Mouse (Mus musculus) G1E (cell line): ENCODE results near the gene Igsf11. TPM values are rescaled to one million over a fixed set of nuclear protein-coding genes. Genes with fewer than 3 reads are reported as not detected.

Experiments
- ATAC-seq: 2 replicates; pipeline ENCODE4 v1.8.0; 2016; ENCODE audit warnings: mild to moderate bottlenecking; ENCODE audit not compliant: insufficient number of reproducible peaks, poor library complexity, low FRiP score, severe bottlenecking; ENCODE audit errors: extremely low read depth
- DNase-seq: peaks from one replicate; pipeline ENCODE4 v3.0.0; 2012; ENCODE audit warnings: low spot score
- H3K27me3 ChIP-seq: 2 replicates; pipeline ENCODE4 v1.6.1; 2012; ENCODE audit warnings: mild to moderate bottlenecking, low read length, inconsistent platforms; ENCODE audit not compliant: insufficient read depth
- H3K36me3 ChIP-seq: replicated peaks from 2 replicates; pipeline ENCODE3; 2012; ENCODE audit warnings: mild to moderate bottlenecking, inconsistent platforms
- H3K4me1 ChIP-seq: 2 replicates; pipeline ENCODE4 v1.6.1; 2012; ENCODE audit warnings: low read depth, low read length, inconsistent platforms, mixed read lengths; ENCODE audit not compliant: insufficient read depth
- H3K4me3 ChIP-seq: 2 replicates; pipeline ENCODE4 v1.5.1; 2012; ENCODE audit warnings: low read depth, mild to moderate bottlenecking, inconsistent platforms, low read length, moderate library complexity, mixed read lengths
- H3K9me3 ChIP-seq: replicated peaks from 2 replicates; pipeline ENCODE4 v1.6.1; 2012; ENCODE audit warnings: inconsistent platforms
- CTCF ChIP-seq: IDR thresholded peaks from 2 replicates; pipeline ENCODE4 v1.5.1; 2012; ENCODE audit warnings: low read depth, low read length, inconsistent platforms, mixed read lengths
- GATA1 ChIP-seq: IDR thresholded peaks from 2 replicates; pipeline ENCODE4 v1.6.1; 2012; ENCODE audit warnings: borderline replicate concordance, low read length, inconsistent platforms, mixed read lengths
- GATA2 ChIP-seq: IDR thresholded peaks from 2 replicates; pipeline ENCODE4 v1.6.1; 2012; ENCODE audit warnings: low read depth, low read length, inconsistent platforms, borderline replicate concordance
- POLR2AphosphoS5 ChIP-seq: IDR thresholded peaks from 2 replicates; pipeline ENCODE4 v1.6.1; 2012; ENCODE audit warnings: low read depth, low read length, inconsistent platforms; ENCODE audit not compliant: insufficient replicate concordance
- TAL1 ChIP-seq: conservative IDR thresholded peaks from 2 replicates; pipeline ENCODE4 v1.6.1; 2012; ENCODE audit warnings: low read depth, low read length, inconsistent platforms, mixed read lengths
- polyA plus RNA-seq: library from polyadenylated mRNA; stranded (reverse); fragments of >175 nt; gene quantifications from 2 replicates; pipeline ENCODE4 v1.2.3, GENCODE M21; 2012
- total RNA-seq, 2 experiments: library from RNA; stranded (forward) in 1 of 2; stranded (reverse) in 1 of 2; fragments of 200-1000 nt in 1 of 2; fragments of >200 nt in 1 of 2; fragmentation: Nextera tagmentation in 1 of 2; gene quantifications; 2 replicates each; pipeline ENCODE4 v1.2.3; 2014 to 2017

Igsf11 gene
- total and polyA plus RNA-seq, 3 experiments: 0.05 TPM; not detected in 2

GRCm38 (mm10) chr16:38954501-38955288 lies 62.2 kb downstream of the Igsf11 start:
- no peak for DNase-seq
- no peak for ATAC-seq
- TF ChIP-seq TAL1 (no peak), CTCF (no peak), GATA2 (no peak), POLR2AphosphoS5 (no peak), GATA1 (no peak)

GRCm38 (mm10) chr16:38955296-38955695 lies 62.8 kb downstream of the Igsf11 start:
- TF ChIP-seq TAL1: no peak
- TF ChIP-seq CTCF: no peak
- no peak for TF ChIP-seq GATA1
- TF ChIP-seq GATA2: no peak
- no peak for TF ChIP-seq POLR2AphosphoS5
- DNase-seq: no peak

More at GRCm38 (mm10) chr16:38954501-38955288, 62.2 kb downstream of the Igsf11 start:
- H3K27me3 ChIP-seq: no peaks in the 10 kb centered on the region
- H3K36me3 ChIP-seq: no peaks in the 10 kb centered on the region
- no peaks in the 10 kb centered on the region for H3K4me1 ChIP-seq
- no peak overlapping the region for H3K4me3 ChIP-seq
- H3K9me3 ChIP-seq: peaks cover 9% of the 10 kb centered on the region

GRCm38 (mm10) chr16:38958801-38959200 lies 66.3 kb downstream of the Igsf11 start:
- TF ChIP-seq GATA1 (no peak), TAL1 (no peak), GATA2 (no peak), CTCF (no peak), POLR2AphosphoS5 (no peak)
- ATAC-seq: no peak
- no peaks in the 10 kb centered on the region for H3K27me3 ChIP-seq

More at GRCm38 (mm10) chr16:38955296-38955695, 62.8 kb downstream of the Igsf11 start:
- no peak overlapping the region for H3K4me3 ChIP-seq
- no peak for ATAC-seq
- H3K9me3 ChIP-seq: peaks cover 9% of the 10 kb centered on the region
- H3K27me3 ChIP-seq: no peaks in the 10 kb centered on the region
- H3K36me3 ChIP-seq: no peaks in the 10 kb centered on the region
- no peaks in the 10 kb centered on the region for H3K4me1 ChIP-seq

GRCm38 (mm10) chr16:38960550-38960949 lies 68.1 kb downstream of the Igsf11 start:
- TF ChIP-seq GATA2 (no peak), TAL1 (no peak), CTCF (no peak), POLR2AphosphoS5 (no peak), GATA1 (no peak)
- Histone ChIP-seq H3K9me3 (peaks cover 24% of the 10 kb centered on the region), H3K4me3 (no peak overlapping the region), H3K27me3 (no peaks in the 10 kb centered on the region), H3K36me3 (no peaks in the 10 kb centered on the region), H3K4me1 (no peaks in the 10 kb centered on the region)
- DNase-seq (no peak), ATAC-seq (no peak)

More at GRCm38 (mm10) chr16:38958801-38959200, 66.3 kb downstream of the Igsf11 start:
- no peaks in the 10 kb centered on the region for H3K36me3 ChIP-seq
- no peaks in the 10 kb centered on the region for H3K4me1 ChIP-seq
- H3K9me3 ChIP-seq: peaks cover 23% of the 10 kb centered on the region
- no peak for DNase-seq
- no peak overlapping the region for H3K4me3 ChIP-seq

- Histone ChIP-seq H3K9me3 (peaks cover 30% of the 10 kb centered on the region), H3K4me1 (no peaks in the 10 kb centered on the region), H3K36me3 (no peaks in the 10 kb centered on the region), H3K27me3 (no peaks in the 10 kb centered on the region), H3K4me3 (no peak overlapping the region)
- TF ChIP-seq TAL1: no peak
- TF ChIP-seq CTCF: no peak
- no peak for TF ChIP-seq GATA1
- TF ChIP-seq GATA2: no peak
- TF ChIP-seq POLR2AphosphoS5: no peak
- no peak for DNase-seq
- no peak for ATAC-seq
These were observed 69.4 kb downstream of the Igsf11 start for GRCm38 (mm10) chr16:38961865-38962264.

GRCm38 (mm10) chr16:38962695-38963094 lies 70.2 kb downstream of the Igsf11 start:
- H3K4me1 ChIP-seq: no peaks in the 10 kb centered on the region
- DNase-seq (no peak), ATAC-seq (no peak)
- no peak overlapping the region for H3K4me3 ChIP-seq
- no peak for TF ChIP-seq GATA1
- no peak for TF ChIP-seq TAL1
- no peak for TF ChIP-seq GATA2
- TF ChIP-seq POLR2AphosphoS5: no peak
- TF ChIP-seq CTCF: no peak
- H3K27me3 ChIP-seq: no peaks in the 10 kb centered on the region
- peaks cover 35% of the 10 kb centered on the region for H3K9me3 ChIP-seq
- H3K36me3 ChIP-seq: no peaks in the 10 kb centered on the region
